Mouse (Mus musculus): ENCODE results near the gene Ndufc2.

DNA sequence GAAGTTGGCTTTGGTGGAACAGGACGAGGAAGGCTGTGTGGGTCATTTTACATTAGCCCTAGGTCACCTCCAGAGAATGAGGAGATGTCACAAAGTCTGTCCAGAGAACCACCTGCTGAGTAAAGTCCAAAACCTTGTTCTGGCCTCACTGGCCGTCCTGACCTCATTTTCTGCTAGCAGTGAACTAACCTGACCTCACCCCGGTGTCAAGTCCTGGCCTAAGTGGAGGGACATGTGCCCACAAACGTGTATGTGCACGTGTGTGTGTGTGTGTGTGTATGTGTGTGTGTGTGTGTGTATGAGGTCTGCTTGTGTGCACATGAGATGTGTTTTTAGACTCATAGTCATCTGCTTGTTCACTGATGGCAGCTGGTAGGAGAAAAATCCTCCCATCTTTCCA, 24.0 kb downstream of the Ndufc2 start:
- TF ChIP-seq CTCF (IDR thresholded peaks at IDR 0.05; ENCODE audit: extremely low read depth, insufficient read length, insufficient replicate concordance, low read depth, low read length) (no peak), POLR2A (IDR thresholded peaks at IDR 0.05; ENCODE audit: low read depth, low read length) (no peak)
